In the genomic region with DNA sequence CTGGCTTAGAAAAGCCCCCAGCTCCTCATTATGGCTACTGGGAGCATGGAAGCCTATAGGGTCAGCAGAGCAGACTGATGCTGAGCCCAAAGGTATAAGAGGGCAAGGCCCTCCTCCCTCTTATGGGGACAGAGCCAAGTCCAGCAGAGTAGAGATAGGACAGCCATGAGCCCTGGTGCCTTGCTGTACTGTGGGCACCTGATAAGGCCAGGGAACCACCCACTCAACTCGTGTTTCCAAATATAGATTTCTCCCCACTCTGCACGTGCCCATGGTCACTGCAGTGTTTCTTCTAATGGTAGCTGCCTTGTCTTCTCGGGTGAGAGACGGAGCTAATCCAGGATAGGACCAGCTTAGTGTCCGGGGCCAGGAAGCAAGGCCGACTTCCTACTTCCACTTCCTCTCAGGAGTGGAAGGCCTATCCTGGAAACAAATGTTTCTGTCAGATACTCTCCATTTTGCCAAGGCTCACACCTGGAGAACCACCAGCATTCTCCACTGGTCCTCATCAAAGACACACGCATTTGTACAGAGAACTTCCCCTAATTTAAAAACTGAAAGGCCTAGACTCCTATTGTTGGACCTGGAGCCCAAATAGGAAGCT, we compare ENCODE assay signal across 12 mouse cellular contexts. TPM values are rescaled to one million over a fixed set of nuclear protein-coding genes. Genes with fewer than 3 reads are reported as not detected.
DNase-seq lines count a peak whose midpoint lies in the region; ATAC-seq and TF ChIP-seq lines count a peak whose summit lies in the region.
"Had no signal": no experiment of that assay in that cellular context is flagged by ENCODE, and none has a peak within 500 bp of the region (broad histone marks: within the 10 kb centered on the region; RNA-seq: fewer than 3 reads in every experiment).

No protein-coding gene starts in this region.

- H3K9ac ChIP-seq in limb, embryonic 13.5 days: no peak overlapping the region
- no peak overlapping the region for H3K9ac ChIP-seq in intestine, postnatal 0 days (ENCODE audit: low read depth, low read length)
- no peak overlapping the region for H3K9ac ChIP-seq in hindbrain, embryonic 16.5 days (ENCODE audit: low read depth, low read length)
- H3K9ac ChIP-seq: hindbrain, embryonic 15.5 days; midbrain, embryonic 12.5 days had no signal

- H3K4me1 ChIP-seq in limb, embryonic 13.5 days: no peaks in the 10 kb centered on the region
- no peaks in the 10 kb centered on the region for H3K4me1 ChIP-seq in limb, embryonic 10.5 days
- H3K4me1 ChIP-seq in intestine, postnatal 0 days (replicated peaks; ENCODE audit: control insufficient read depth, insufficient read depth, low read length): no peaks in the 10 kb centered on the region; the same call in 1 of the 2 replicates
- no peaks in the 10 kb centered on the region; the same call in none of the 2 replicates for H3K4me1 ChIP-seq in hindbrain, embryonic 16.5 days (ENCODE audit: control insufficient read depth, insufficient read depth, low read depth, low read length)
- H3K4me1 ChIP-seq: hindbrain, embryonic 15.5 days had no signal

- no peak overlapping the region for H3K4me3 ChIP-seq in limb, embryonic 13.5 days
- H3K4me3 ChIP-seq in limb, embryonic 10.5 days: no peak overlapping the region
- H3K4me3 ChIP-seq in intestine, postnatal 0 days (ENCODE audit: low read depth, low read length): no peak overlapping the region
- H3K4me3 ChIP-seq in hindbrain, embryonic 16.5 days (ENCODE audit: low read length): no peak overlapping the region
- H3K4me3 ChIP-seq: hindbrain, embryonic 15.5 days; midbrain, embryonic 12.5 days had no signal

- TF ChIP-seq CTCF in intestine, postnatal 0 days (IDR thresholded peaks at IDR 0.05; ENCODE audit: low read depth): no peak

- H3K4me2 ChIP-seq in limb, embryonic 13.5 days (replicated peaks): no peak overlapping the region
- H3K4me2 ChIP-seq in intestine, postnatal 0 days (replicated peaks; ENCODE audit: low read depth): no peak overlapping the region; the same call in 1 of the 2 replicates
- H3K4me2 ChIP-seq in hindbrain, embryonic 16.5 days (ENCODE audit: low read length): no peak overlapping the region
- H3K4me2 ChIP-seq: hindbrain, embryonic 15.5 days; midbrain, embryonic 12.5 days had no signal

- DNase-seq in limb, embryonic 10.5 days (ENCODE audit: low spot score): no peak
- DNase-seq in spleen, postnatal 10 days (ENCODE audit: low spot score in 2 of 2): peak; percentile 69 to 79
- DNase-seq in right cerebral cortex, postnatal 14 days: no peak
- DNase-seq: thymus, postnatal 25 days had no signal

- H3K27me3 ChIP-seq in limb, embryonic 13.5 days: no peaks in the 10 kb centered on the region
- H3K27me3 ChIP-seq in limb, embryonic 10.5 days (ENCODE audit: low read depth, poor library complexity, severe bottlenecking): no peaks in the 10 kb centered on the region
- H3K27me3 ChIP-seq in intestine, postnatal 0 days (replicated peaks; ENCODE audit: control insufficient read depth, insufficient read depth, low read length): no peaks in the 10 kb centered on the region
- no peaks in the 10 kb centered on the region for H3K27me3 ChIP-seq in hindbrain, embryonic 16.5 days (replicated peaks; ENCODE audit: control insufficient read depth, insufficient read depth, low read length)
- H3K27me3 ChIP-seq: hindbrain, embryonic 15.5 days; midbrain, embryonic 12.5 days had no signal

- 89% methylated on average over 7 of the region's 7 CpGs for WGBS in limb, embryonic 13.5 days
- WGBS in limb, embryonic 10.5 days: 92% methylated on average over 7 of the region's 7 CpGs
- WGBS in intestine, postnatal 0 days: 60% methylated on average over 7 of the region's 7 CpGs
- WGBS in hindbrain, embryonic 16.5 days: 95% methylated on average over 7 of the region's 7 CpGs

- H3K27ac ChIP-seq in limb, embryonic 13.5 days: no peak overlapping the region
- no peak overlapping the region for H3K27ac ChIP-seq in limb, embryonic 10.5 days
- H3K27ac ChIP-seq in intestine, postnatal 0 days (ENCODE audit: low read depth, low read length): peak overlapping the region; percentile 42
- no peak overlapping the region for H3K27ac ChIP-seq in hindbrain, embryonic 16.5 days (ENCODE audit: low read depth, low read length)
- H3K27ac ChIP-seq: hindbrain, embryonic 15.5 days; midbrain, embryonic 12.5 days had no signal

- H3K9me3 ChIP-seq in limb, embryonic 13.5 days: no peaks in the 10 kb centered on the region
- no peaks in the 10 kb centered on the region for H3K9me3 ChIP-seq in limb, embryonic 10.5 days (replicated peaks)
- H3K9me3 ChIP-seq in intestine, postnatal 0 days (ENCODE audit: control insufficient read depth): no peaks in the 10 kb centered on the region
- H3K9me3 ChIP-seq in hindbrain, embryonic 16.5 days (ENCODE audit: control insufficient read depth, low read length): no peaks in the 10 kb centered on the region
- H3K9me3 ChIP-seq: hindbrain, embryonic 15.5 days had no signal

- no peaks in the 10 kb centered on the region for H3K36me3 ChIP-seq in limb, embryonic 13.5 days
- no peaks in the 10 kb centered on the region for H3K36me3 ChIP-seq in limb, embryonic 10.5 days
- no peaks in the 10 kb centered on the region for H3K36me3 ChIP-seq in intestine, postnatal 0 days (ENCODE audit: control insufficient read depth, insufficient read depth)
- no peaks in the 10 kb centered on the region for H3K36me3 ChIP-seq in hindbrain, embryonic 16.5 days (ENCODE audit: control insufficient read depth, insufficient read depth, low read length)
- H3K36me3 ChIP-seq: hindbrain, embryonic 15.5 days; midbrain, embryonic 12.5 days had no signal

- ATAC-seq in limb, embryonic 13.5 days (ENCODE audit: low FRiP score, low read depth): 0 out of 2 replicates have a peak, but pooled peaks have one; percentile 28
- ATAC-seq in erythroid progenitor cell, adult 5-6 weeks (replicated peaks; ENCODE audit: low FRiP score, poor library complexity, severe bottlenecking): peak; percentile 69
- peak; percentile 44 for ATAC-seq in intestine, postnatal 0 days
- ATAC-seq in hindbrain, embryonic 16.5 days: no peak
- no peak for ATAC-seq in granulocyte monocyte progenitor cell, adult 5-6 weeks (replicated peaks; ENCODE audit: poor library complexity, severe bottlenecking)
- ATAC-seq: forebrain, embryonic 16.5 days had no signal

RNA-seq across cellular contexts. Expression of gene Mxi1, which starts 53.2 kb away (rescaled TPM):
- 36.3 and 39.1 TPM in 2 replicates for polyA plus RNA-seq in limb, embryonic 13.5 days (2015; fragmentation: Nextera tagmentation; extraction: Ambion mirVana)
- 28.6 and 32.4 TPM in 2 replicates for polyA plus RNA-seq in limb, embryonic 10.5 days (2016; fragmentation: Nextera tagmentation; extraction: Ambion mirVana)
- total RNA-seq in erythroid progenitor cell, adult 5-6 weeks (2015; ENCODE audit: low replicate concordance): 92.3 and 96.0 TPM in 2 replicates
- total RNA-seq in erythroid progenitor cell, adult 5-6 weeks (2017; ENCODE audit: low replicate concordance): 167 and 196 TPM in 2 replicates
- 58.9 and 64.0 TPM in 2 replicates for polyA plus RNA-seq in intestine, postnatal 0 days (2015; fragmentation: Nextera tagmentation; extraction: Ambion mirVana)
- 18.9 and 27.8 TPM in 2 replicates for polyA plus RNA-seq in hindbrain, embryonic 16.5 days (2015; fragmentation: Nextera tagmentation; extraction: Ambion mirVana)
- total RNA-seq in granulocyte monocyte progenitor cell, adult 5-6 weeks (2014; fragmentation: Nextera tagmentation): 19.6 and 28.2 TPM in 2 replicates
- total RNA-seq in granulocyte monocyte progenitor cell, adult 5-6 weeks (2017): 50.7 and 54.9 TPM in 2 replicates

Comparison
In these comparisons a context has a peak if more than half of its experiments do, and no peak if none do; other contexts are left out.
1. ATAC-seq: peak in limb, embryonic 13.5 days (single experiment), erythroid progenitor cell, adult 5-6 weeks (single experiment) and intestine, postnatal 0 days (single experiment); none in hindbrain, embryonic 16.5 days (single experiment) and granulocyte monocyte progenitor cell, adult 5-6 weeks (single experiment).
2. DNase-seq: peak in spleen, postnatal 10 days (2 of 2); none in limb, embryonic 10.5 days (single experiment) and right cerebral cortex, postnatal 14 days (single experiment).